Mouse (Mus musculus) CD4-positive, CD25-positive, alpha-beta regulatory T cell, adult 9 weeks (primary cell): ENCODE data around the gene Vgll1. TPM values are rescaled to one million over a fixed set of nuclear protein-coding genes. Genes with fewer than 3 reads are reported as not detected.

ENCODE experiments used
- polyA plus RNA-seq: library from polyadenylated mRNA; unstranded; fragments of 100-300 nt; shearing (Covaris generic); gene quantifications from one replicate; pipeline ENCODE4 v1.2.1, GENCODE M21; 2017

Vgll1 gene
- polyA plus RNA-seq, result not detected

GRCm38 (mm10) chrX:57087806-57088205 lies at the start of gene Vgll1:
Vgll1 (plus strand) TSS chrX:57088106.

GRCm38 (mm10) chrX:57042774-57043173 lies 45.1 kb upstream of the Vgll1 start, which contains the start of gene Brs3:
Brs3 (plus strand) TSS chrX:57043074.

GRCm38 (mm10) chrX:57053174-57053992 lies 34.5 kb upstream of the Vgll1 start, which contains the start of gene Htatsf1:
Htatsf1 (plus strand) TSS chrX:57053583.

Other genes with a start within 250 kb of the Vgll1 start
- gene Adgrg4, start 217.9 kb upstream of the Vgll1 start, polyA plus RNA-seq, result not detected
- not detected for gene Brs3, start 45.0 kb upstream of the Vgll1 start, polyA plus RNA-seq
- 31.8 TPM for gene Htatsf1, start 34.5 kb upstream of the Vgll1 start, polyA plus RNA-seq
- 86.8 TPM for gene Cd40lg, start 124.0 kb downstream of the Vgll1 start, polyA plus RNA-seq